Mouse (Mus musculus) hindbrain, embryonic 14.5 days (tissue): Measurements from ENCODE around the gene Ddo. TPM values are rescaled to one million over a fixed set of nuclear protein-coding genes. Genes with fewer than 3 reads are reported as not detected.
A peak's percentile ranks its signal among the peaks of the same experiment; 100 is the strongest.

ENCODE experiments used
- ATAC-seq: fragments of 200-750 bp; cut with Nextera tagmentation; 2 replicates; pipeline ENCODE4 v1.8.0; 2017; ENCODE audit warnings: moderate number of reproducible peaks, mild to moderate bottlenecking, moderate TSS enrichment, moderate library complexity; ENCODE audit not compliant: low FRiP score
- DNase-seq: peaks from one replicate; pipeline ENCODE4 v3.0.0-alpha.2; 2015; ENCODE audit warnings: low spot score
- H3K27ac ChIP-seq: fragments of 300-500 bp; sonication (generic); 2 replicates; pipeline ENCODE4 v1.5.1; 2014; ENCODE audit warnings: mild to moderate bottlenecking, moderate library complexity
- H3K27me3 ChIP-seq: fragments of 300-500 bp; sonication (generic); 2 replicates; pipeline ENCODE4 v1.6.1; 2014; ENCODE audit warnings: mild to moderate bottlenecking, low read length, mixed read lengths; ENCODE audit not compliant: control insufficient read depth, insufficient read depth
- H3K36me3 ChIP-seq: fragments of 300-500 bp; sonication (generic); replicated peaks from 2 replicates; pipeline ENCODE4 v1.6.1; 2014; ENCODE audit not compliant: control insufficient read depth, insufficient read depth
- H3K4me1 ChIP-seq: fragments of 300-500 bp; sonication (generic); replicated peaks from 2 replicates; pipeline ENCODE4 v1.6.1; 2014; ENCODE audit warnings: antibody characterized with exemption, low read length, mixed read lengths; ENCODE audit not compliant: control insufficient read depth, insufficient read depth
- H3K4me2 ChIP-seq: fragments of 300-500 bp; sonication (generic); replicated peaks from 2 replicates; pipeline ENCODE4 v1.6.1; 2014; ENCODE audit warnings: mild to moderate bottlenecking, moderate library complexity
- H3K4me3 ChIP-seq: fragments of 300-500 bp; sonication (generic); replicated peaks from 2 replicates; pipeline ENCODE4 v1.5.1; 2014; ENCODE audit warnings: mild to moderate bottlenecking, low read length
- H3K9ac ChIP-seq: fragments of 300-500 bp; sonication (generic); 2 replicates; pipeline ENCODE4 v1.6.1; 2014
- H3K9me3 ChIP-seq: fragments of 300-500 bp; sonication (generic); 2 replicates; pipeline ENCODE4 v1.6.1; 2016; ENCODE audit warnings: low read length; ENCODE audit not compliant: control insufficient read depth
- WGBS: fragments of 180-500 bp; shearing (Covaris S2); extraction: QIAGEN DNeasy Blood & Tissue Kit; methylation state at CpG from one replicate; pipeline ENCODE4 v1.1.7; 2014; 5-methylcytosine and 5-hydroxymethylcytosine counted together
- polyA plus RNA-seq: library from polyadenylated mRNA; unstranded; fragments of >200 nt; fragmentation: Nextera tagmentation; extraction: Ambion mirVana; gene quantifications from 2 replicates; pipeline ENCODE4 v1.2.1, GENCODE M21; 2014

The Ddo gene
- polyA plus RNA-seq, 1 experiment from 2014 or later, result 1.7 TPM

DNA sequence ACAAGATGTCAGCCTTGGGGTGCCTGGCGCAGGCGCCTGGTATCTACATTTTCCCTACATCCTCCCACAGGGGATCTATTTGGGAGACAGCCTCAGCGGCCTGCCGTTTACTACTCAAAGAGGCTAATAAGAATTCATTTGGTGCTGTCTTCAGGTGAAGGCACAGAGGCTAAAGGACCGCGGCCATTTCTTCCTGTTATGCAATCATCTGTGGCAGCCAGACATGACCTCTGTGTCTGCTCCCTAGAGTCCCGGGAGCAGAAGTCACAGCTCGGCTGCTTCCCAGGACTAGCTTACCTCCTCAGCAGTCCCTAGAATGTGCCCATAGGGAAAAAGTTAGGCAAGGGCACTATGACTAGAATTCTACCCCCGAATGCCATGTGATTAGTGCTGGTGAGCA, 1.1 kb downstream of the Ddo start:
- no peaks in the 10 kb centered on the region for H3K27me3 ChIP-seq
- ATAC-seq (no peak), DNase-seq (no peak)
- H3K27ac ChIP-seq, result no peak overlapping the region
- no peak overlapping the region for H3K4me2 ChIP-seq
- H3K9me3 ChIP-seq, result no peaks in the 10 kb centered on the region
- WGBS, result 80% methylated on average over 9 of the region's 9 CpGs
- no peaks in the 10 kb centered on the region for H3K36me3 ChIP-seq
- no peak overlapping the region for H3K9ac ChIP-seq
- H3K4me1 ChIP-seq, result no peaks in the 10 kb centered on the region
- H3K4me3 ChIP-seq, result no peak overlapping the region

DNA sequence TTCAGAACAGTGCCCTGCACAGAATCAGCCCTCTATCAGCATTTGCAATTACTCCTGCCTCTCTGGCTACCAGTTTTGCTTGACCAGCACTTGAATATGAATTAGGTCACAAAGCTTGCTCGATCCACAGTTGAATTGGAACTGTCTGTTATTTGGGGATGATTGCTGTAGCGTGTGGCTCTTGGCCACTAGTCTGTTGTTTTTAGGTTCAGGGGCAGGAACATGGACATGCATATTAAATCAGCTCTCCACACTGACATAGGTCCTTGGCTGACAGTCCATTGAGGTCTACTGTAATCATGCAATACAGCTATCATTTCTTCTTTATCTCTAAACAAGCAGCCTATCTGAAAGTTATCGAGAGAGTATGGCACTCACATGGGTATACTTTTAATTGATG, 2.3 kb downstream of the Ddo start:
- H3K4me2 ChIP-seq, result no peak overlapping the region
- no peaks in the 10 kb centered on the region for H3K9me3 ChIP-seq
- ATAC-seq, result no peak
- H3K36me3 ChIP-seq, result no peaks in the 10 kb centered on the region
- DNase-seq, result no peak
- no peak overlapping the region for H3K27ac ChIP-seq
- H3K4me3 ChIP-seq, result no peak overlapping the region
- no peak overlapping the region for H3K9ac ChIP-seq
- WGBS, result 74% methylated on average over 3 of the region's 3 CpGs
- H3K27me3 ChIP-seq, result no peaks in the 10 kb centered on the region
- no peaks in the 10 kb centered on the region for H3K4me1 ChIP-seq

DNA sequence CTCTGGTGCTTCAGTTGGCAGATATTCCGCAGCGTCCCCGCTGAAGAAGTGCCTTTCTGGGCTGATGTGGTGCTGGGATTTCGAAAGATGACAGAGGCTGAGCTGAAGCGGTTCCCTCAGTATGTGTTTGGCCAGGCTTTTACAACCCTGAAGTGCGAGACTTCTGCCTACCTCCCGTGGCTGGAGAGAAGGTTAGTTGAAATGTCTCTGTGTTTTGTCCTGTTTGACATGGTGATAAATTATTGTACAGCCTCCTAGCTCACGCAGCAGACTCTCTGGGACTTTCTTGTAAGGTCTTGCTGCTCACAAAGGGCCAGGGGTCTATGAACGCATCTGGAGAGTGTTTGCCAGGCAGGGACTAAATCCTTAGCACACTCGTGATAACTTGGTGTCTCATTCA, 7.5 kb downstream of the Ddo start:
- H3K27me3 ChIP-seq, result no peaks in the 10 kb centered on the region
- H3K4me2 ChIP-seq, result no peak overlapping the region
- no peak overlapping the region for H3K27ac ChIP-seq
- H3K36me3 ChIP-seq, result no peaks in the 10 kb centered on the region
- no peak overlapping the region for H3K9ac ChIP-seq
- 53% methylated on average over 10 of the region's 10 CpGs for WGBS
- H3K4me3 ChIP-seq, result no peak overlapping the region
- ATAC-seq (no peak), DNase-seq (no peak)
- H3K4me1 ChIP-seq, result peaks cover 16% of the 10 kb centered on the region
- no peaks in the 10 kb centered on the region for H3K9me3 ChIP-seq

- no peak overlapping the region for H3K27ac ChIP-seq
- no peak for ATAC-seq
- WGBS, result 38% methylated on average over 7 of the region's 7 CpGs
Observed at GRCm38 (mm10) chr10:40638276-40638675, 8.5 kb downstream of the Ddo start.

GRCm38 (mm10) chr10:40638823-40639819, 9.3 kb downstream of the Ddo start:
- no peaks in the 10 kb centered on the region for H3K27me3 ChIP-seq
- no peak overlapping the region for H3K4me2 ChIP-seq
- H3K9me3 ChIP-seq, result no peaks in the 10 kb centered on the region
- H3K4me3 ChIP-seq, result no peak overlapping the region
- peaks cover 16% of the 10 kb centered on the region for H3K4me1 ChIP-seq
- H3K27ac ChIP-seq, result no peak overlapping the region
- WGBS, result 43% methylated on average over 26 of the region's 26 CpGs
- DNase-seq (no peak), ATAC-seq (peak; percentile 48; the same call in 1 of the 2 replicates)
- H3K9ac ChIP-seq, result no peak overlapping the region; the same call in 1 of the 2 replicates
- H3K36me3 ChIP-seq, result no peaks in the 10 kb centered on the region

More at GRCm38 (mm10) chr10:40638276-40638675, 8.5 kb downstream of the Ddo start:
- no peaks in the 10 kb centered on the region for H3K9me3 ChIP-seq
- no peak overlapping the region for H3K4me2 ChIP-seq
- no peaks in the 10 kb centered on the region for H3K27me3 ChIP-seq
- no peaks in the 10 kb centered on the region for H3K36me3 ChIP-seq
- no peak overlapping the region for H3K4me3 ChIP-seq
- no peak for DNase-seq
- no peak overlapping the region for H3K9ac ChIP-seq
- peaks cover 16% of the 10 kb centered on the region for H3K4me1 ChIP-seq

GRCm38 (mm10) chr10:40640406-40640805, 10.6 kb downstream of the Ddo start:
- H3K27ac ChIP-seq, result no peak overlapping the region

GRCm38 (mm10) chr10:40641901-40642300, 12.1 kb downstream of the Ddo start:
- no peak for DNase-seq
- 95% methylated on average over 7 of the region's 7 CpGs for WGBS
- ATAC-seq, result no peak
- Histone ChIP-seq H3K4me1 (peaks cover 16% of the 10 kb centered on the region), H3K9ac (no peak overlapping the region), H3K27me3 (no peaks in the 10 kb centered on the region), H3K27ac (no peak overlapping the region), H3K36me3 (no peaks in the 10 kb centered on the region), H3K4me2 (no peak overlapping the region), H3K4me3 (no peak overlapping the region), H3K9me3 (no peaks in the 10 kb centered on the region)

More at GRCm38 (mm10) chr10:40640406-40640805, 10.6 kb downstream of the Ddo start:
- WGBS, result 89% methylated on average over 4 of the region's 4 CpGs
- Histone ChIP-seq H3K4me1 (peaks cover 16% of the 10 kb centered on the region), H3K4me3 (no peak overlapping the region), H3K4me2 (no peak overlapping the region), H3K9ac (no peak overlapping the region), H3K27me3 (no peaks in the 10 kb centered on the region), H3K36me3 (no peaks in the 10 kb centered on the region), H3K9me3 (no peaks in the 10 kb centered on the region)
- DNase-seq (no peak), ATAC-seq (no peak)

DNA sequence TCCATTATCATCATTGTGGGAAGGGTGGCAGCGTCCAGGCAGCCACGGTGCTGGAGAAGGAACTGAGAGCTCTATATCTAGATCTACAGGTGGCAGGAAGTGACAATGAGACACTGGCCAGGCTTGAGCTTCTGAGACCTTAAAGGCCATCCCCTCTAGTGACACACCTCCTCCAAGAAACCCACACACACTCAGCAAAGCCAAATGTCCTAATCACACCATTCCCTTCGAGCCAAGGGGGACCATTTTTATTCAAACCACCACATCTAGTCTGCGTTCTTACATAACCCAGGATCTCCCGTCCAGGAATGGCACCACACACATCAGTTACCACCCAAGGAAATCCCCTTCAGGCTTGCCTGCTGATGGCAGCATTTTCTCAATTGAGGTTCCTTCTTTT, 13.3 kb downstream of the Ddo start:
- WGBS, result 93% methylated on average over 5 of the region's 5 CpGs
- Histone ChIP-seq H3K4me1 (peaks cover 15% of the 10 kb centered on the region), H3K36me3 (no peaks in the 10 kb centered on the region), H3K4me2 (no peak overlapping the region), H3K9ac (no peak overlapping the region), H3K9me3 (no peaks in the 10 kb centered on the region), H3K27me3 (no peaks in the 10 kb centered on the region), H3K4me3 (no peak overlapping the region), H3K27ac (no peak overlapping the region)
- DNase-seq (no peak), ATAC-seq (no peak)

GRCm38 (mm10) chr10:40644456-40644855, 14.6 kb downstream of the Ddo start:
- H3K36me3 ChIP-seq, result no peaks in the 10 kb centered on the region
- H3K4me3 ChIP-seq, result no peak overlapping the region
- DNase-seq, result no peak
- H3K27ac ChIP-seq, result no peak overlapping the region
- ATAC-seq, result no peak
- no peaks in the 10 kb centered on the region for H3K27me3 ChIP-seq
- H3K4me2 ChIP-seq, result no peak overlapping the region
- WGBS, result 77% methylated on average over 9 of the region's 9 CpGs
- H3K4me1 ChIP-seq, result peaks cover 1% of the 10 kb centered on the region; the same call in 1 of the 2 replicates
- no peaks in the 10 kb centered on the region for H3K9me3 ChIP-seq
- no peak overlapping the region for H3K9ac ChIP-seq
